Mouse (Mus musculus) layer of hippocampus, postnatal 36 days (tissue): Measurements from ENCODE around the gene Oog2. TPM values are rescaled to one million over a fixed set of nuclear protein-coding genes. Genes with fewer than 3 reads are reported as not detected.
"Not testable (repeated sequence)": the region's sequence is repeated elsewhere in the genome, so short reads cannot be mapped to it uniquely, and the experiment has no call there.

Experiments
- DNase-seq, 2 experiments: peaks; one replicate each; pipeline ENCODE4 v3.0.0; 2022
- total RNA-seq, 2 experiments: library from RNA; stranded (reverse); gene quantifications; 2 replicates each; pipeline ENCODE4 v1.2.3; 2021

Oog2 gene
- not detected for total RNA-seq

DNA sequence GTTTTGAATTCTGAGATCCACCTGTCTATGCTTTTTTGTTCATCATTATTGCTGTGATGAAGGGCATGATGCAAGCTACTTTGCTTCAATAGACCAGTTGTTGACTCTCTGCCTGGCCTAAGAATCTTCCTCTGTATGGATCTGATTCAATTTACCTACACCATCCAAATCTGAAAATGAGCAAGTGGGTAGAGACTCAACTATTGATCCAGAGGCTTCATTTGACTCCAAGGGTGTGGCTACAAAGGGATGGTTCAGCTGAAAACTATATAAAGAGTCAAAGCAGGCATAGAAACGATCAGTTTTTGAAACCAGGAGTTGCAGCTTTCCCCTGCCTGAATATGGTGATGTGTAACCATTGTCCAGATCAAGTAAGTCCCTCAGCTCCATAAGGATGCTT, at the start of gene Oog2:
Gene Oog2 (plus strand): TSS at position 301 of the 400 bp plus-strand sequence.
- DNase-seq = no peak

- no peak for DNase-seq
Observed at GRCm38 (mm10) chr4:144162563-144162962, 28.0 kb upstream of the Oog2 start, which contains the start of gene Oog3. Gene Oog3, minus strand, starts transcription at chr4:144162663.

DNA sequence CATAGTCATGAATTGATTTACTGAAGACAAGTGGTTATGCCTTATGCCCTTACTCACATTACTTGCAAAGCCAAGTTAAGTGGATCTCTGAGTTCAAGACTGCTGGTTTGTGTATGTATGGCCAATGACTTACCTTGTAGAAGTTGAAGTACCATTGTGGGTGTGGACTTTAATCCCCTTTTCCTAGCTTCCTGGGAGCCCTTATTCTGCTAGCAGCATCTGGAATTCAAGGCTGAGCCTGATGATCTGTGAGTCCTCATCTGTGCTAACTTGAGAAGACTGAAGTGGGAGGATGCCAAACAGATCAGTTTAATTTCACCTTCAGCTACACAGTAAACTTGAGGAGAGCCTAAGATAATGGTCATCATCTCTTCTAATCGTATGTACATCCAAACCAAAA, 22.7 kb downstream of the Oog2 start, which contains the start of gene C87977:
Gene C87977 (minus strand): TSS at position 101 of the 400 bp plus-strand sequence.
- not testable (repeated sequence) for DNase-seq

Other genes with a start within 250 kb of the Oog2 start
- not detected for gene Pramef25, start 239.7 kb upstream of the Oog2 start, total RNA-seq
- gene Gm13101, start 223.8 kb upstream of the Oog2 start, total RNA-seq = not detected
- gene Pramef17, start 196.3 kb upstream of the Oog2 start, total RNA-seq = not detected
- gene Pramel4, start 131.6 kb upstream of the Oog2 start, total RNA-seq = not detected
- gene Gm13102, start 84.2 kb upstream of the Oog2 start, total RNA-seq = not detected
- gene Oog3, start 28.1 kb upstream of the Oog2 start, total RNA-seq = not detected
- gene C87977, start 22.6 kb downstream of the Oog2 start, total RNA-seq = not detected
- not detected for gene Pramel5, start 89.8 kb downstream of the Oog2 start, total RNA-seq
- gene Gm13128, start 139.5 kb downstream of the Oog2 start, total RNA-seq = not detected
- not detected for gene Gm13119, start 167.2 kb downstream of the Oog2 start, total RNA-seq
- not detected for gene Pramef20, start 187.2 kb downstream of the Oog2 start, total RNA-seq
- not detected for gene Pramef12, start 217.7 kb downstream of the Oog2 start, total RNA-seq
- gene 1700012P22Rik, start 248.1 kb downstream of the Oog2 start, total RNA-seq = not detected